Mouse (Mus musculus): ENCODE results near the gene Grin2d. TPM values are rescaled to one million over a fixed set of nuclear protein-coding genes. Genes with fewer than 3 reads are reported as not detected.

Gene Grin2d
- polyA plus RNA-seq, 1 experiment from 2014 or later = 0.16 TPM

- no peak for DNase-seq (ENCODE audit: low spot score)
- H3K36me3 ChIP-seq (ENCODE audit: control insufficient read depth, insufficient read depth, low read length) = no peaks in the 10 kb centered on the region
- no peak overlapping the region for H3K27ac ChIP-seq (ENCODE audit: low read depth, low read length)
- H3K4me3 ChIP-seq (ENCODE audit: low read depth, low read length) = no peak overlapping the region
- no peak overlapping the region for H3K4me2 ChIP-seq (ENCODE audit: low read depth, low read length, severe bottlenecking)
- no peaks in the 10 kb centered on the region; the same call in 1 of the 2 replicates for H3K27me3 ChIP-seq (ENCODE audit: control insufficient read depth, insufficient read depth, low read length)
- no peak overlapping the region for H3K9ac ChIP-seq (ENCODE audit: low read length)
- H3K9me3 ChIP-seq (ENCODE audit: control insufficient read depth, low read length) = no peaks in the 10 kb centered on the region
- ATAC-seq (replicated peaks; ENCODE audit: low FRiP score) = no peak
- peaks cover 5% of the 10 kb centered on the region; the same call in 1 of the 2 replicates for H3K4me1 ChIP-seq (replicated peaks; ENCODE audit: control insufficient read depth, insufficient read depth, low read length)
- WGBS = 87% methylated on average over 2 of the region's 2 CpGs
These were observed 14.5 kb upstream of the Grin2d start for GRCm38 (mm10) chr7:45892651-45893050.

- no peak overlapping the region for H3K4me3 ChIP-seq (ENCODE audit: low read depth, low read length)
- H3K27ac ChIP-seq (ENCODE audit: low read depth, low read length) = no peak overlapping the region
- H3K4me1 ChIP-seq (replicated peaks; ENCODE audit: control insufficient read depth, insufficient read depth, low read length) = 0 out of 2 replicates have a peak, but pooled peaks cover 2% of the 10 kb centered on the region
- no peak overlapping the region for H3K4me2 ChIP-seq (ENCODE audit: low read depth, low read length, severe bottlenecking)
- H3K9ac ChIP-seq (ENCODE audit: low read length) = no peak overlapping the region
- WGBS = 65% methylated on average over 3 of the region's 3 CpGs
- no peaks in the 10 kb centered on the region for H3K36me3 ChIP-seq (ENCODE audit: control insufficient read depth, insufficient read depth, low read length)
- DNase-seq (ENCODE audit: low spot score) (no peak), ATAC-seq (replicated peaks; ENCODE audit: low FRiP score) (no peak)
- H3K9me3 ChIP-seq (ENCODE audit: control insufficient read depth, low read length) = no peaks in the 10 kb centered on the region
- no peaks in the 10 kb centered on the region for H3K27me3 ChIP-seq (ENCODE audit: control insufficient read depth, insufficient read depth, low read length)
These were observed 9.1 kb upstream of the Grin2d start for GRCm38 (mm10) chr7:45887246-45887645.

GRCm38 (mm10) chr7:45881011-45881410 is 2.8 kb upstream of the Grin2d start:
- Histone ChIP-seq H3K4me1 (replicated peaks; ENCODE audit: control insufficient read depth, insufficient read depth, low read length) (no peaks in the 10 kb centered on the region), H3K4me2 (ENCODE audit: low read depth, low read length, severe bottlenecking) (no peak overlapping the region), H3K27me3 (ENCODE audit: control insufficient read depth, insufficient read depth, low read length) (no peaks in the 10 kb centered on the region), H3K9ac (ENCODE audit: low read length) (no peak overlapping the region), H3K36me3 (ENCODE audit: control insufficient read depth, insufficient read depth, low read length) (peaks cover 8% of the 10 kb centered on the region; the same call in 1 of the 2 replicates), H3K9me3 (ENCODE audit: control insufficient read depth, low read length) (no peaks in the 10 kb centered on the region), H3K4me3 (ENCODE audit: low read depth, low read length) (no peak overlapping the region), H3K27ac (ENCODE audit: low read depth, low read length) (no peak overlapping the region)
- no peak for ATAC-seq (replicated peaks; ENCODE audit: low FRiP score)
- 89% methylated on average over 2 of the region's 2 CpGs for WGBS
- no peak for DNase-seq (ENCODE audit: low spot score)

GRCm38 (mm10) chr7:45880531-45880930 is 2.4 kb upstream of the Grin2d start:
- 95% methylated on average over 4 of the region's 4 CpGs for WGBS
- Histone ChIP-seq H3K27ac (ENCODE audit: low read depth, low read length) (no peak overlapping the region), H3K9me3 (ENCODE audit: control insufficient read depth, low read length) (no peaks in the 10 kb centered on the region)

GRCm38 (mm10) chr7:45876895-45877294 is 1.3 kb downstream of the Grin2d start:
- H3K9ac ChIP-seq (ENCODE audit: low read length) = no peak overlapping the region
- no peak overlapping the region for H3K27ac ChIP-seq (ENCODE audit: low read depth, low read length)
- no peaks in the 10 kb centered on the region for H3K9me3 ChIP-seq (ENCODE audit: control insufficient read depth, low read length)
- peaks cover 8% of the 10 kb centered on the region; the same call in 1 of the 2 replicates for H3K36me3 ChIP-seq (ENCODE audit: control insufficient read depth, insufficient read depth, low read length)
- WGBS = 94% methylated on average over 7 of the region's 7 CpGs
- DNase-seq (ENCODE audit: low spot score) (no peak), ATAC-seq (replicated peaks; ENCODE audit: low FRiP score) (no peak)
- no peak overlapping the region for H3K4me2 ChIP-seq (ENCODE audit: low read depth, low read length, severe bottlenecking)
- peaks cover 3% of the 10 kb centered on the region; the same call in 1 of the 2 replicates for H3K27me3 ChIP-seq (ENCODE audit: control insufficient read depth, insufficient read depth, low read length)
- peaks cover 6% of the 10 kb centered on the region for H3K4me1 ChIP-seq (replicated peaks; ENCODE audit: control insufficient read depth, insufficient read depth, low read length)
- H3K4me3 ChIP-seq (ENCODE audit: low read depth, low read length) = no peak overlapping the region

More at GRCm38 (mm10) chr7:45880531-45880930, 2.4 kb upstream of the Grin2d start:
- ATAC-seq (replicated peaks; ENCODE audit: low FRiP score) (no peak), DNase-seq (ENCODE audit: low spot score) (no peak)
- Histone ChIP-seq H3K9ac (ENCODE audit: low read length) (no peak overlapping the region), H3K4me2 (ENCODE audit: low read depth, low read length, severe bottlenecking) (no peak overlapping the region), H3K4me1 (replicated peaks; ENCODE audit: control insufficient read depth, insufficient read depth, low read length) (no peaks in the 10 kb centered on the region), H3K27me3 (ENCODE audit: control insufficient read depth, insufficient read depth, low read length) (no peaks in the 10 kb centered on the region), H3K4me3 (ENCODE audit: low read depth, low read length) (no peak overlapping the region), H3K36me3 (ENCODE audit: control insufficient read depth, insufficient read depth, low read length) (peaks cover 8% of the 10 kb centered on the region; the same call in 1 of the 2 replicates)

- peak; percentile 37 for ATAC-seq (replicated peaks; ENCODE audit: low FRiP score)
These were observed 4.9 kb downstream of the Grin2d start for GRCm38 (mm10) chr7:45873061-45873947.

GRCm38 (mm10) chr7:45872624-45873023 is 5.6 kb downstream of the Grin2d start, which contains the start of gene Kdelr1:
Gene Kdelr1, plus strand, starts transcription at chr7:45872772.
- H3K4me1 ChIP-seq (replicated peaks; ENCODE audit: control insufficient read depth, insufficient read depth, low read length) = peaks cover 20% of the 10 kb centered on the region
- ATAC-seq (replicated peaks; ENCODE audit: low FRiP score) = peak; percentile 62
- H3K27ac ChIP-seq (ENCODE audit: low read depth, low read length) = peak within 1 kb of the TSS; percentile 48

More at GRCm38 (mm10) chr7:45873061-45873947, 4.9 kb downstream of the Grin2d start:
- H3K4me1 ChIP-seq (replicated peaks; ENCODE audit: control insufficient read depth, insufficient read depth, low read length) = peaks cover 15% of the 10 kb centered on the region
- peak overlapping the region; percentile 98 for H3K4me2 ChIP-seq (ENCODE audit: low read depth, low read length, severe bottlenecking)
- DNase-seq (ENCODE audit: low spot score) = peak; percentile 75
- H3K9ac ChIP-seq (ENCODE audit: low read length) = peak overlapping the region; percentile 91
- no peaks in the 10 kb centered on the region for H3K9me3 ChIP-seq (ENCODE audit: control insufficient read depth, low read length)
- peak overlapping the region; percentile 48 for H3K27ac ChIP-seq (ENCODE audit: low read depth, low read length)
- H3K36me3 ChIP-seq (ENCODE audit: control insufficient read depth, insufficient read depth, low read length) = no peaks in the 10 kb centered on the region; the same call in 1 of the 2 replicates
- 3% methylated on average over 28 of the region's 28 CpGs for WGBS
- H3K27me3 ChIP-seq (ENCODE audit: control insufficient read depth, insufficient read depth, low read length) = peaks cover 32% of the 10 kb centered on the region
- peak overlapping the region; percentile 81 for H3K4me3 ChIP-seq (ENCODE audit: low read depth, low read length)

GRCm38 (mm10) chr7:45870282-45871058 is 7.7 kb downstream of the Grin2d start:
- WGBS = 2% methylated on average over 28 of the region's 30 CpGs
- Histone ChIP-seq H3K27ac (ENCODE audit: low read depth, low read length) (no peak overlapping the region), H3K27me3 (ENCODE audit: control insufficient read depth, insufficient read depth, low read length) (peaks cover 48% of the 10 kb centered on the region), H3K4me2 (ENCODE audit: low read depth, low read length, severe bottlenecking) (peak overlapping the region; percentile 49), H3K4me1 (replicated peaks; ENCODE audit: control insufficient read depth, insufficient read depth, low read length) (peaks cover 23% of the 10 kb centered on the region), H3K36me3 (ENCODE audit: control insufficient read depth, insufficient read depth, low read length) (no peaks in the 10 kb centered on the region), H3K4me3 (ENCODE audit: low read depth, low read length) (peak overlapping the region; percentile 25), H3K9ac (ENCODE audit: low read length) (peak overlapping the region; percentile 51), H3K9me3 (ENCODE audit: control insufficient read depth, low read length) (no peaks in the 10 kb centered on the region)
- no peak for ATAC-seq (replicated peaks; ENCODE audit: low FRiP score)
- no peak for DNase-seq (ENCODE audit: low spot score)

More at GRCm38 (mm10) chr7:45872624-45873023, 5.6 kb downstream of the Grin2d start, which contains the start of gene Kdelr1:
- Histone ChIP-seq H3K27me3 (ENCODE audit: control insufficient read depth, insufficient read depth, low read length) (peaks cover 38% of the 10 kb centered on the region), H3K4me3 (ENCODE audit: low read depth, low read length) (peak within 1 kb of the TSS; percentile 81), H3K9me3 (ENCODE audit: control insufficient read depth, low read length) (no peaks in the 10 kb centered on the region), H3K36me3 (ENCODE audit: control insufficient read depth, insufficient read depth, low read length) (no peaks in the 10 kb centered on the region; the same call in 1 of the 2 replicates), H3K9ac (ENCODE audit: low read length) (peak within 1 kb of the TSS; percentile 91), H3K4me2 (ENCODE audit: low read depth, low read length, severe bottlenecking) (peak within 1 kb of the TSS; percentile 98)
- under 1% methylated on average over 18 of the region's 18 CpGs for WGBS
- DNase-seq (ENCODE audit: low spot score) = peak; percentile 94

All from forebrain, embryonic 11.5 days (tissue).